Mouse (Mus musculus) thymus, adult 2 months (tissue): ENCODE results near the gene Rsad1. TPM values are rescaled to one million over a fixed set of nuclear protein-coding genes. Genes with fewer than 3 reads are reported as not detected.

Experiments used
- DNase-seq: peaks from one replicate; pipeline ENCODE4 v3.0.0; 2021
- H3K27ac ChIP-seq: fragments of 200-500 bp; 2 replicates; pipeline ENCODE4 v1.5.1; 2012; ENCODE audit warnings: low read length, control low read depth; ENCODE audit not compliant: control insufficient read depth, insufficient read depth
- H3K27me3 ChIP-seq: fragments of 200-500 bp; 2 replicates; pipeline ENCODE4 v1.6.1; 2012; ENCODE audit warnings: mild to moderate bottlenecking, low read length, moderate library complexity, mixed read lengths; ENCODE audit not compliant: control insufficient read depth, insufficient read depth
- H3K36me3 ChIP-seq: fragments of 200-500 bp; 2 replicates; pipeline ENCODE4 v1.6.1; 2012; ENCODE audit warnings: mild to moderate bottlenecking, low read length, moderate library complexity; ENCODE audit not compliant: control insufficient read depth, insufficient read depth
- H3K4me1 ChIP-seq: fragments of 200-500 bp; replicated peaks from 2 replicates; pipeline ENCODE4 v1.6.1; 2012; ENCODE audit warnings: low read length; ENCODE audit not compliant: control insufficient read depth, insufficient read depth
- H3K4me3 ChIP-seq: fragments of 200-500 bp; 2 replicates; pipeline ENCODE4 v1.5.1; 2012; ENCODE audit warnings: mild to moderate bottlenecking, low read length, control low read depth, moderate library complexity; ENCODE audit not compliant: control insufficient read depth, insufficient read depth
- CTCF ChIP-seq: fragments of 200-500 bp; IDR thresholded peaks from 2 replicates; pipeline ENCODE4 v1.5.1; 2012; ENCODE audit warnings: mild to moderate bottlenecking, control low read depth, low read length, moderate library complexity, borderline replicate concordance; ENCODE audit not compliant: control insufficient read depth, poor library complexity, insufficient read depth; ENCODE audit errors: extremely low read depth
- POLR2A ChIP-seq: fragments of 200-500 bp; IDR thresholded peaks from 2 replicates; pipeline ENCODE4 v1.6.1; 2012; ENCODE audit warnings: mild to moderate bottlenecking, low read length, control low read depth, moderate library complexity; ENCODE audit not compliant: control insufficient read depth, poor library complexity, insufficient read depth; ENCODE audit errors: extremely low read depth
- WGBS: fragments of 180-500 bp; shearing (Covaris S2); methylation state at CpG from one replicate; pipeline ENCODE4 v1.1.7; 2018; 5-methylcytosine and 5-hydroxymethylcytosine counted together
- polyA plus RNA-seq: library from polyadenylated mRNA; depleted of rRNA; stranded (reverse); fragments of >200 nt; gene quantifications from 2 replicates; pipeline ENCODE4 v1.2.3, GENCODE M21; 2012

The Rsad1 gene
- polyA plus RNA-seq, 1 experiment, result 5.4 TPM

DNA sequence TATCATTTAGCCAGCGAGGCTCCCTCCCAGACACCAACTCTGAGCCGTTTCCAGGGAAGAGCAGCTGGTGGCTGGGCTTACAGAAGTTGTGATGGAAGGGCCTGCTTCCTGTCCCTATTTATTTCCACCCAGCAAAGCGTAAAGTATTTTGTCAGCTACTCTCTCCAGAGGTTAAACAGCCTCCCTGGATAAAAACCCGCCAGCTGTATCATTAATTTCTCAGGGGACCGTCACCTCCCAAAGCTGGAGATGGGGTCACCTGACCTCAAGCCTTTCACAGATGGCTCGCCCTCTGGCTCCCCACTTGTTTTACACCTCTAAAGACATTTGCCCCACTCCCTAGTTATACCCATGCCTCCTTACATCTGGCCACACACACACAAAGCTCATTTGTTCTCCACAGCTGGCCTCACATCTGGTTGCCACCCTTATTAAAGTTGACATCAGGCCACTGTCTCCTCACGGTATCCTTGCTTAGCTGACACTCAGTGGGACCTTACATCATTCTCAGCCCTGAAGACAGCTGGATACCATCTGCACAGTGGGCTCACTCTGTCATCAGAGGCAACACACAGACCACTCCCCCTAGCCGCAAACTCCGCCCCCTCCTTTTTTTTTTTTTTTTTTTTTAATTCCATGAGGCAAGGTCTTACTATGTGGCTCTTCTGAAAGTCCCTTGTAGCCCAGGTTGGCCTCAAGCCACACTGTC, 22.7 kb downstream of the Rsad1 start:
- no peaks in the 10 kb centered on the region for H3K27me3 ChIP-seq
- no peaks in the 10 kb centered on the region for H3K36me3 ChIP-seq
- no peaks in the 10 kb centered on the region for H3K4me1 ChIP-seq
- no peak overlapping the region for H3K4me3 ChIP-seq
- DNase-seq, result no peak
- no peak overlapping the region for H3K27ac ChIP-seq
- WGBS, result 83% methylated on average over 9 of the region's 9 CpGs
- TF ChIP-seq POLR2A, result no peak
- no peak for TF ChIP-seq CTCF

DNA sequence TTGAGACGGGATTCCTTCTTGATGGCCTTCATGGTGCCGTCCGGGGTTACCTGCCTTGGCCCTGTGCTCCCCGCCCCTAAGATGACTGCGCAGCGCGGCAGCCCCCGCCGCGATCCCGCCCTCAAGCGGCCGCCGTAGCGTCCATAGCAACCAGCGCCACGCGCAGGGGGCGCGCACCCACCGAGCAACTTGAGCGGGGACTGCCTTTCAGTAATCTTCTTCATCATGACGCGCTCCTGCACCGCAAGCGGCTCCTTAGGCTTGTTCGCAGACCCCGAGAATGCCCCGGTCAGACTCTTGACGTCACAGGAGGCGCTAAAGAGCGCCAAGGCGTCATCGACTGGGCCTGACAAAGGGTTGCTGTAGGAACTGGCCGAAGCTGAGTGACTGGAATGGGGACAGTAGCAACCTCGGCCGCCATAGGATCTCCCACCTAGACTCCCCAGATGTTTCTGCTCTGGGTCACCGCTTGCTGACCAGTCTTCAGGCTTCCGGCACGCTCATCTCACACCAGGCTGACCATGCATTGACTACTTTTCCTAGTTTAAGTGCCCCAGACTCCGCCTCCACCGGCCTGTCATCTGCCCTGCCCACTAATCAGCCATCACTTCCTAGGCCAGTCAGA, 27.7 kb downstream of the Rsad1 start, which contains the start of gene Mycbpap:
Mycbpap (minus strand) TSS at position 524 of the 625 bp plus-strand sequence.
- H3K36me3 ChIP-seq, result no peaks in the 10 kb centered on the region
- WGBS, result 6% methylated on average over 41 of the region's 42 CpGs
- H3K27me3 ChIP-seq, result no peaks in the 10 kb centered on the region
- DNase-seq, result peak; percentile 14
- H3K27ac ChIP-seq, result no peak within 1 kb of the TSS
- H3K4me3 ChIP-seq, result peak within 1 kb of the TSS; percentile 26
- TF ChIP-seq POLR2A (no peak), CTCF (no peak)
- no peaks in the 10 kb centered on the region; the same call in 1 of the 2 replicates for H3K4me1 ChIP-seq

DNA sequence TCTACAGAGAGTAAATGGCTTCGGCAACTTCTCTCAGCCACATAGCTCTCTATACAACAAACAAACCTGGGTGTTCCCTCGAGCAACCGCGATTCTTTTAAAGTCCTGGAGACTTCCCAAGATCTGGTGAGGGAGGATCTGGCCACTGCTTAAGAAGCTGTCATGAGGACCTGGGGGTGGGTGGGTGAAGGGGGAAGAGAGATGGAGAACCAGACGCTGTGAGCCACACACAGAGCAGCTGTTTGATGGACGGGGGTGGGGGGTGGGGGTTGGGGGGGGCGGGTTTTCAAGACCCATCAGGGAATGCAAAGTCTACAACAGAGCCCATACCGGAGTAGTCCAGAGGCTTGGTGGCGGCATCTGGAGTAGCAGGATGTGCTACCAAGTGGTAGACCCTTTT, 35.6 kb downstream of the Rsad1 start:
- DNase-seq, result no peak
- no peaks in the 10 kb centered on the region for H3K27me3 ChIP-seq
- 75% methylated on average over 9 of the region's 9 CpGs for WGBS

DNA sequence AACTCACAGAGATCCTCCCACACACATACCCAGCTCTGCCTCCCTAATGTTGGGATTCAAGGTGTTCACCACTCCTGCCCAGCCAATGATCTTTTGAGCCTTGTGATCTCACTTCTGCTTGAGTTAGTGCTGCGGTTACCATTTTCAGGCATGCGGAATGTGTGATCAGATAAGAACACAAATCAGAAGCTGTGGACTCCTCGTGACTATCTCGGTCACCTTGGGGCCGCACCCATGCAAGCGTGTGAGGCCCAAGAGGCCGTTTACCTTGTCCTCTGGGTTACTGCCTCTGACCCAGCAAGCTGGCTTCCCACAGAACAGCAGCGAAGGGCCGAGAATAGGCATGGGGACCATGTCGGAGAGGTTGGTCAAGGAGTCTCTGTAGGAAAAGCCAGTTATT, 40.1 kb downstream of the Rsad1 start:
- no peak for DNase-seq
- WGBS, result 91% methylated on average over 10 of the region's 10 CpGs

More for the DNA sequence above, 35.6 kb downstream of the Rsad1 start:
- Histone ChIP-seq H3K36me3 (no peaks in the 10 kb centered on the region), H3K27ac (no peak overlapping the region), H3K4me3 (no peak overlapping the region), H3K4me1 (no peaks in the 10 kb centered on the region)
- TF ChIP-seq CTCF (no peak), POLR2A (no peak)

DNA sequence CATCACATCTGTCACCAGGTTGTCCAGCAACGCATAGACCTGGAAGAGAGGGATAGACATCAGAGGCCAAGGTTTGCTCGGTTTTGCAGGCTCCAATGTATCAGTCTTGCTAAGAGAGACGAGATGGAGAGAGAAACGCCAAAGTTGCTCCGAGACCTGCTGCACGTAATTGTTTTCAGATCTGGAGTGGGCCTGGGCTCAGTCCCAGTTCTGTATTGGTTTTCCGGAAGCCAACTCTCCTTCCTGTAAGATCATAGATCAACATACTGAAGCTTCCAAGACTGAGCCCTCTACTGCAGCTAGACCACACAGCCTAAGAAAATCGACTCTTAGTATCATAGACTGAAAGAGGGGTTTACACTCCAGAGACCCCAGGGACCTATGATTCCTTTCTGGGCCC, 47.6 kb downstream of the Rsad1 start:
- whole genome bisulfite sequencing, result 91% methylated on average over 8 of the region's 8 CpGs
- Histone ChIP-seq H3K4me1 (no peaks in the 10 kb centered on the region), H3K27me3 (peaks cover 9% of the 10 kb centered on the region; the same call in 1 of the 2 replicates), H3K4me3 (no peak overlapping the region), H3K27ac (no peak overlapping the region), H3K36me3 (no peaks in the 10 kb centered on the region)
- no peak for DNase-seq
- TF ChIP-seq CTCF (no peak), POLR2A (no peak)

More for the DNA sequence above, 40.1 kb downstream of the Rsad1 start:
- no peak overlapping the region for H3K4me3 ChIP-seq
- H3K4me1 ChIP-seq, result no peaks in the 10 kb centered on the region
- no peak for TF ChIP-seq CTCF
- no peak for TF ChIP-seq POLR2A
- no peaks in the 10 kb centered on the region for H3K36me3 ChIP-seq
- H3K27ac ChIP-seq, result no peak overlapping the region
- no peaks in the 10 kb centered on the region for H3K27me3 ChIP-seq

DNA sequence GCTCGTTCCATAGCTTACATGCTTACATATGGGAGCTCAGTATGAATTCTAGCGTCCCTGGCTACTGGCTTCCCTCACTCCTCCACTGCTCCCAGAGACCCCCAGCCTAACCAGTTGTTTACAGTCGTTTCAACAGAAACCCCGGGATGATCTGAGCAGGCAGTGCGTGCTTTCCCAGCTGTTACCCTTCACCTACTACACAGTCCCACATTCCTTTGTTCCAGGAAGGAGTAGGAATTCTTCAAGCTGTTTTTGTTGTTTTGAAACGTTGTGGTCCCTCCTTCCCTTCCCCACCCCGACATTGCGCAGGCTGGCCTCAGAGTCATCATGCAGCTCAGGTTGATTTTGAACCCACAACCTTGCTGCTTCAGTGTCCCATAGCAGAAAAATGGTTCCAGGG, 48.7 kb downstream of the Rsad1 start:
- 65% methylated on average over 8 of the region's 8 CpGs for WGBS
- no peaks in the 10 kb centered on the region for H3K4me1 ChIP-seq
- no peak overlapping the region for H3K27ac ChIP-seq
- no peaks in the 10 kb centered on the region for H3K36me3 ChIP-seq
- H3K4me3 ChIP-seq, result no peak overlapping the region
- peaks cover 9% of the 10 kb centered on the region; the same call in 1 of the 2 replicates for H3K27me3 ChIP-seq
- TF ChIP-seq CTCF (no peak), POLR2A (no peak)
- no peak for DNase-seq
